Mouse (Mus musculus) embryonic fibroblast, embryonic 13.5 days (primary cell): ENCODE measurements around the gene Nme7. TPM values are rescaled to one million over a fixed set of nuclear protein-coding genes. Genes with fewer than 3 reads are reported as not detected.

ENCODE experiments used
- H3K27ac ChIP-seq: 2 replicates; pipeline ENCODE4 v1.5.1; 2012; ENCODE audit warnings: low read length, control low read depth, inconsistent platforms; ENCODE audit not compliant: insufficient read depth
- H3K4me1 ChIP-seq: 2 replicates; pipeline ENCODE4 v1.6.1; 2011; ENCODE audit warnings: low read length; ENCODE audit not compliant: control insufficient read depth, insufficient read depth
- H3K4me3 ChIP-seq: 2 replicates; pipeline ENCODE4 v1.5.1; 2011; ENCODE audit warnings: mild to moderate bottlenecking, control low read depth, low read length; ENCODE audit not compliant: insufficient read depth
- CTCF ChIP-seq: IDR thresholded peaks from 2 replicates; pipeline ENCODE4 v1.5.1; 2011; ENCODE audit warnings: mild to moderate bottlenecking, control low read depth, low read length, moderate library complexity, borderline replicate concordance; ENCODE audit not compliant: insufficient read depth
- POLR2A ChIP-seq: IDR thresholded peaks from 2 replicates; pipeline ENCODE4 v1.6.1; 2011; ENCODE audit warnings: low read depth, mild to moderate bottlenecking, control low read depth, low read length, moderate library complexity
- polyA plus RNA-seq: library from polyadenylated mRNA; stranded (reverse); fragments of >200 nt; gene quantifications from 2 replicates; pipeline ENCODE4 v1.2.4, GENCODE M21; 2011; ENCODE audit warnings: low read depth; ENCODE audit not compliant: missing spikeins, insufficient read length

Gene Nme7
- polyA plus RNA-seq, 1 experiment, result 20.0 TPM

GRCm38 (mm10) chr1:164332559-164332958 lies 28.6 kb downstream of the Nme7 start:
- no peak overlapping the region for H3K4me3 ChIP-seq
- TF ChIP-seq POLR2A (no peak), CTCF (no peak)
- H3K27ac ChIP-seq, result no peak overlapping the region
- no peaks in the 10 kb centered on the region for H3K4me1 ChIP-seq

- no peak overlapping the region for H3K4me3 ChIP-seq
- TF ChIP-seq CTCF (no peak), POLR2A (no peak)
- H3K4me1 ChIP-seq, result no peaks in the 10 kb centered on the region
Observed at GRCm38 (mm10) chr1:164335435-164335834, 31.5 kb downstream of the Nme7 start.

GRCm38 (mm10) chr1:164335846-164336245 lies 31.9 kb downstream of the Nme7 start:
- Histone ChIP-seq H3K4me3 (no peak overlapping the region), H3K27ac (no peak overlapping the region), H3K4me1 (no peaks in the 10 kb centered on the region)
- TF ChIP-seq CTCF (no peak), POLR2A (no peak)

More at GRCm38 (mm10) chr1:164335435-164335834, 31.5 kb downstream of the Nme7 start:
- no peak overlapping the region for H3K27ac ChIP-seq

- no peak for TF ChIP-seq POLR2A
- no peak for TF ChIP-seq CTCF
- no peaks in the 10 kb centered on the region for H3K4me1 ChIP-seq
- no peak overlapping the region for H3K4me3 ChIP-seq
- no peak overlapping the region for H3K27ac ChIP-seq
Observed at GRCm38 (mm10) chr1:164342161-164342560, 38.2 kb downstream of the Nme7 start.

- no peaks in the 10 kb centered on the region for H3K4me1 ChIP-seq
- no peak for TF ChIP-seq POLR2A
- H3K27ac ChIP-seq, result no peak overlapping the region
- no peak overlapping the region for H3K4me3 ChIP-seq
Observed at GRCm38 (mm10) chr1:164353443-164353842, 49.5 kb downstream of the Nme7 start.

GRCm38 (mm10) chr1:164357995-164358394 lies 54.1 kb downstream of the Nme7 start:
- TF ChIP-seq POLR2A (no peak), CTCF (no peak)
- H3K4me3 ChIP-seq, result no peak overlapping the region
- no peaks in the 10 kb centered on the region for H3K4me1 ChIP-seq
- no peak overlapping the region for H3K27ac ChIP-seq

GRCm38 (mm10) chr1:164361997-164362396 lies 58.1 kb downstream of the Nme7 start:
- no peak for TF ChIP-seq POLR2A
- TF ChIP-seq CTCF, result no peak
- Histone ChIP-seq H3K4me3 (no peak overlapping the region), H3K27ac (no peak overlapping the region), H3K4me1 (no peaks in the 10 kb centered on the region)

GRCm38 (mm10) chr1:164366156-164367128 lies 62.5 kb downstream of the Nme7 start:
- TF ChIP-seq POLR2A (no peak), CTCF (peak; percentile 76; the same call in 1 of the 2 replicates)
- no peaks in the 10 kb centered on the region for H3K4me1 ChIP-seq
- no peak overlapping the region for H3K27ac ChIP-seq
- no peak overlapping the region for H3K4me3 ChIP-seq

GRCm38 (mm10) chr1:164368152-164368551 lies 64.2 kb downstream of the Nme7 start:
- no peak overlapping the region for H3K4me3 ChIP-seq
- no peaks in the 10 kb centered on the region for H3K4me1 ChIP-seq
- TF ChIP-seq CTCF (no peak), POLR2A (no peak)
- no peak overlapping the region for H3K27ac ChIP-seq

GRCm38 (mm10) chr1:164369781-164370180 lies 65.9 kb downstream of the Nme7 start:
- H3K4me1 ChIP-seq, result no peaks in the 10 kb centered on the region
- no peak overlapping the region for H3K27ac ChIP-seq
- TF ChIP-seq POLR2A, result no peak
- no peak for TF ChIP-seq CTCF
- no peak overlapping the region for H3K4me3 ChIP-seq
